Mouse (Mus musculus) liver, embryonic 12.5 days (tissue): ENCODE results near the gene Tex2. TPM values are rescaled to one million over a fixed set of nuclear protein-coding genes. Genes with fewer than 3 reads are reported as not detected.

ENCODE experiments used
- ATAC-seq: fragments of 200-750 bp; cut with Nextera tagmentation; 2 replicates; pipeline ENCODE4 v1.8.0; 2017; ENCODE audit warnings: moderate number of reproducible peaks, mild to moderate bottlenecking, moderate library complexity
- H3K27ac ChIP-seq: fragments of 300-500 bp; sonication (generic); 2 replicates; pipeline ENCODE4 v1.5.1; 2016; ENCODE audit warnings: mild to moderate bottlenecking
- H3K27me3 ChIP-seq: fragments of 300-500 bp; sonication (generic); replicated peaks from 2 replicates; pipeline ENCODE4 v1.6.1; 2016; ENCODE audit warnings: mild to moderate bottlenecking, moderate library complexity
- H3K36me3 ChIP-seq: fragments of 300-500 bp; sonication (generic); 2 replicates; pipeline ENCODE4 v1.6.1; 2016; ENCODE audit warnings: mild to moderate bottlenecking, moderate library complexity
- H3K4me1 ChIP-seq: fragments of 300-500 bp; sonication (generic); 2 replicates; pipeline ENCODE4 v1.6.1; 2016
- H3K4me2 ChIP-seq: fragments of 300-500 bp; sonication (generic); 2 replicates; pipeline ENCODE4 v1.6.1; 2016; ENCODE audit warnings: mild to moderate bottlenecking, moderate library complexity
- H3K4me3 ChIP-seq: fragments of 300-500 bp; sonication (generic); 2 replicates; pipeline ENCODE4 v1.5.1; 2016; ENCODE audit warnings: mild to moderate bottlenecking, moderate library complexity
- H3K9ac ChIP-seq: fragments of 300-500 bp; sonication (generic); 2 replicates; pipeline ENCODE4 v1.6.1; 2016; ENCODE audit warnings: mild to moderate bottlenecking, moderate library complexity
- H3K9me3 ChIP-seq: fragments of 300-500 bp; sonication (generic); replicated peaks from 2 replicates; pipeline ENCODE4 v1.6.1; 2016; ENCODE audit warnings: mild to moderate bottlenecking, moderate library complexity
- WGBS: fragments of 180-500 bp; shearing (Covaris S2); methylation state at CpG from one replicate; pipeline ENCODE4 v1.1.7; 2016; ENCODE audit not compliant: insufficient replicate concordance; 5-methylcytosine and 5-hydroxymethylcytosine counted together
- polyA plus RNA-seq: library from polyadenylated mRNA; unstranded; fragments of >200 nt; fragmentation: Nextera tagmentation; extraction: Ambion mirVana; gene quantifications from 2 replicates; pipeline ENCODE4 v1.2.1, GENCODE M21; 2016

Tex2 gene
- polyA plus RNA-seq, 1 experiment from 2014 or later = 11.7 TPM

GRCm38 (mm10) chr11:106465545-106465903 is 147.7 kb downstream of the Tex2 start:
- WGBS = 76% methylated on average over 1 of the region's 1 CpGs
- no peak overlapping the region for H3K27ac ChIP-seq
- no peaks in the 10 kb centered on the region for H3K27me3 ChIP-seq
- ATAC-seq = no peak
- no peaks in the 10 kb centered on the region for H3K9me3 ChIP-seq
- H3K4me2 ChIP-seq = no peak overlapping the region
- no peak overlapping the region for H3K4me3 ChIP-seq
- no peaks in the 10 kb centered on the region for H3K36me3 ChIP-seq
- H3K9ac ChIP-seq = no peak overlapping the region
- peaks cover 75% of the 10 kb centered on the region for H3K4me1 ChIP-seq

GRCm38 (mm10) chr11:106464681-106465544 is 148.3 kb downstream of the Tex2 start:
- H3K9ac ChIP-seq = no peak overlapping the region
- no peak overlapping the region for H3K27ac ChIP-seq
- ATAC-seq = no peak
- H3K4me1 ChIP-seq = peaks cover 76% of the 10 kb centered on the region
- no peak overlapping the region for H3K4me3 ChIP-seq
- H3K27me3 ChIP-seq = no peaks in the 10 kb centered on the region
- no peak overlapping the region for H3K4me2 ChIP-seq
- H3K36me3 ChIP-seq = no peaks in the 10 kb centered on the region
- H3K9me3 ChIP-seq = no peaks in the 10 kb centered on the region
- 69% methylated on average over 4 of the region's 4 CpGs for WGBS

GRCm38 (mm10) chr11:106463845-106464244 is 149.4 kb downstream of the Tex2 start:
- no peak overlapping the region for H3K4me2 ChIP-seq
- H3K36me3 ChIP-seq = no peaks in the 10 kb centered on the region
- H3K4me3 ChIP-seq = no peak overlapping the region
- H3K9me3 ChIP-seq = no peaks in the 10 kb centered on the region
- no peak for ATAC-seq
- H3K27ac ChIP-seq = no peak overlapping the region
- 35% methylated on average over 5 of the region's 5 CpGs for WGBS
- H3K9ac ChIP-seq = no peak overlapping the region
- H3K4me1 ChIP-seq = peaks cover 70% of the 10 kb centered on the region
- no peaks in the 10 kb centered on the region for H3K27me3 ChIP-seq

GRCm38 (mm10) chr11:106462309-106462708 is 150.9 kb downstream of the Tex2 start:
- no peak for ATAC-seq
- H3K27ac ChIP-seq = no peak overlapping the region
- peaks cover 60% of the 10 kb centered on the region for H3K4me1 ChIP-seq
- peaks cover 5% of the 10 kb centered on the region; the same call in 1 of the 2 replicates for H3K36me3 ChIP-seq
- WGBS = 29% methylated on average over 3 of the region's 3 CpGs
- no peaks in the 10 kb centered on the region for H3K9me3 ChIP-seq
- no peak overlapping the region for H3K9ac ChIP-seq
- no peaks in the 10 kb centered on the region for H3K27me3 ChIP-seq
- no peak overlapping the region for H3K4me2 ChIP-seq
- no peak overlapping the region for H3K4me3 ChIP-seq

GRCm38 (mm10) chr11:106461145-106461932 is 151.9 kb downstream of the Tex2 start:
- no peaks in the 10 kb centered on the region for H3K27me3 ChIP-seq
- no peak overlapping the region for H3K27ac ChIP-seq
- ATAC-seq = no peak
- 55% methylated on average over 5 of the region's 5 CpGs for whole genome bisulfite sequencing
- H3K9me3 ChIP-seq = no peaks in the 10 kb centered on the region
- H3K4me2 ChIP-seq = no peak overlapping the region
- no peak overlapping the region for H3K4me3 ChIP-seq
- peaks cover 11% of the 10 kb centered on the region for H3K36me3 ChIP-seq
- peaks cover 52% of the 10 kb centered on the region for H3K4me1 ChIP-seq
- H3K9ac ChIP-seq = no peak overlapping the region

GRCm38 (mm10) chr11:106460671-106461070 is 152.6 kb downstream of the Tex2 start:
- Histone ChIP-seq H3K9ac (no peak overlapping the region), H3K36me3 (peaks cover 15% of the 10 kb centered on the region)

GRCm38 (mm10) chr11:106458540-106458939 is 154.7 kb downstream of the Tex2 start:
- Histone ChIP-seq H3K4me3 (no peak overlapping the region), H3K4me1 (peaks cover 36% of the 10 kb centered on the region), H3K36me3 (peaks cover 25% of the 10 kb centered on the region), H3K4me2 (no peak overlapping the region), H3K9me3 (no peaks in the 10 kb centered on the region), H3K27me3 (no peaks in the 10 kb centered on the region), H3K27ac (no peak overlapping the region), H3K9ac (no peak overlapping the region)
- no peak for ATAC-seq
- 69% methylated on average over 4 of the region's 4 CpGs for WGBS

More at GRCm38 (mm10) chr11:106460671-106461070, 152.6 kb downstream of the Tex2 start:
- Histone ChIP-seq H3K4me1 (peaks cover 51% of the 10 kb centered on the region), H3K4me3 (no peak overlapping the region), H3K27me3 (no peaks in the 10 kb centered on the region), H3K9me3 (no peaks in the 10 kb centered on the region), H3K27ac (no peak overlapping the region), H3K4me2 (no peak overlapping the region)
- no peak for ATAC-seq
- WGBS = 42% methylated on average over 1 of the region's 1 CpGs

Other genes starting within 250 kb of the Tex2 start
- not detected in 2 replicates for gene Prr29, start 248.0 kb downstream of the Tex2 start, polyA plus RNA-seq
- gene Icam2, start 225.3 kb downstream of the Tex2 start, polyA plus RNA-seq = 22.8 and 23.1 TPM in 2 replicates
- gene Ern1, start 125.6 kb downstream of the Tex2 start, polyA plus RNA-seq = 6.7 and 6.8 TPM in 2 replicates
- gene Pecam1, start 137.2 kb upstream of the Tex2 start, polyA plus RNA-seq = 10.7 and 12.3 TPM in 2 replicates
- gene Milr1, start 137.8 kb upstream of the Tex2 start, polyA plus RNA-seq = 2.2 and 2.7 TPM in 2 replicates
- 7.0 and 7.3 TPM in 2 replicates for gene Polg2, start 166.1 kb upstream of the Tex2 start, polyA plus RNA-seq
- 174 and 177 TPM in 2 replicates for gene Ddx5, start 175.8 kb upstream of the Tex2 start, polyA plus RNA-seq
- 12.6 and 12.7 TPM in 2 replicates for gene Cep95, start 175.8 kb upstream of the Tex2 start, polyA plus RNA-seq